Mouse (Mus musculus) embryonic fibroblast, embryonic 13.5 days (primary cell): ENCODE data around the gene Lsamp.

Experiments used
- CTCF ChIP-seq: IDR thresholded peaks from 2 replicates; pipeline ENCODE4 v1.5.1; 2011; ENCODE audit warnings: mild to moderate bottlenecking, control low read depth, low read length, moderate library complexity, borderline replicate concordance; ENCODE audit not compliant: insufficient read depth
- POLR2A ChIP-seq: IDR thresholded peaks from 2 replicates; pipeline ENCODE4 v1.6.1; 2011; ENCODE audit warnings: low read depth, mild to moderate bottlenecking, control low read depth, low read length, moderate library complexity

DNA sequence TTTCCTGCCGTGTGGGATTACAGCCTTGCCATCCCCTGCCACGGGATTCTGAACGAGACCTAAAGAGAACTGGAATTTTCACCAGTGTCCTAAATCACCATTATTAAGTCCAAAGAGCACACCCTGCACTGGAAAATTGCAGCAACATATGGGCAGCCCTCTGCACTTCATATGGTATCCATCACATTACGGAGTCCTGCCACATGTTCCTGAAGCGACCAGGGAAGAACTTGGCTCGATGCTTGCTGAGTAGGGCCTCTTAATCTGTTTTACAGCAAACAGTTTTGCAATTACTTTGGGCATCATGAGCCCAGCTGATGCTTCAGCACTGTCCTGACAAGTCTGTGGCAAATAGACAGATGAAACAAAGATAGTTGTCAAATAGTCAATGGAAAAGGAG is 1836.2 kb downstream of the Lsamp start:
- no peak for TF ChIP-seq CTCF
- TF ChIP-seq POLR2A = no peak
